Mouse (Mus musculus): ENCODE results near the gene Col9a1. TPM values are rescaled to one million over a fixed set of nuclear protein-coding genes. Genes with fewer than 3 reads are reported as not detected.

Col9a1 gene
- total and polyA plus RNA-seq, 2 experiments: not detected

DNA sequence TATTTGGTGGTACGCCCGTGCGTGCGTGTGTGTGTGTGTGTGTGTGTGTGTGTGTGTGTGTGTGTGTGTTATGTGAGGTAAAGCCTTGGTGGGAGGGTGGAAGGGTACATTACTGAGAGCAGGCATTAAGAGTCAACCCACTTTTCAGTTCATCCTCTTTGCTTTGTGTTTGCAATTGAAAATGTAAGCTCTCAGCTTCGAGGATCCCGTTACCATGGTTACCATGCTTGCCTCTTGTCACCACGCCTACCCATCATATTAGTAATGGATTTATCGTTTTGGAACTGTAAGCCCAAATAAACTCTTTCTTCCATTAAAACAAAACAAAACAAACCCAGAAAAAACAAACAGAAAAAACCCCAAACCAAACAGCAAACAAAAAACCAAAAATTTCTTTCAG, 33.9 kb upstream of the Col9a1 start:
- Histone ChIP-seq H3K4me3 (ENCODE audit: insufficient read depth, low read depth, low read length) (no peak overlapping the region), H3K27me3 (ENCODE audit: control insufficient read depth, insufficient read depth, low read length) (no peaks in the 10 kb centered on the region), H3K79me2 (ENCODE audit: control insufficient read depth, insufficient read depth, low read length) (no peaks in the 10 kb centered on the region), H3K9ac (ENCODE audit: low read depth, low read length) (no peak overlapping the region), H3K27ac (replicated peaks; ENCODE audit: insufficient read depth, low read depth, low read length) (no peak overlapping the region), H3K4me1 (ENCODE audit: control insufficient read depth, insufficient read depth, low read length) (no peaks in the 10 kb centered on the region), H3K36me3 (ENCODE audit: control insufficient read depth, insufficient read depth, low read length) (no peaks in the 10 kb centered on the region)
- 86% methylated on average over 8 of the region's 8 CpGs for WGBS
- DNase-seq (ENCODE audit: extremely low read depth, low read depth, low spot score): no peak
- no peak for TF ChIP-seq POLR2A (IDR thresholded peaks at IDR 0.05; ENCODE audit: extremely low read depth, insufficient read depth, low read length)
- no peak for TF ChIP-seq CTCF (IDR thresholded peaks at IDR 0.05; ENCODE audit: low read depth, low read length)

DNA sequence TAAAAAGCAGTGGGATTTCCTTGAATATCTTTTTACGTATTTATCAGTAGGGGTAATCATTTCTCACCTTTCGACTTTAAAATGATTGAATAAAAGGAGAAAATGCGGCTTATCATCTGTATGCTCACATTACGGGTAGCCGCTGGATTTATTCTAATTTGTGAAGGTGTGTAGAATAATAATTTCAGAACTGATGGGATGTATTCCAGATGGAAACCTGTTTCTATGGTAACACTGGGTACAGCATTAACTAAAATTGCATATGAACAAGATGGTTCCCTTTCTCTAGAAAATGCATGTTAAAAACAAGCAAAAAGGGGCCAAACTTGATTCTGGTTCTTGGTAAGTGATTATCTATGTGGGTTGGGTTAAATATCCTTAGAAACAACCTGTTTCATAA, 19.7 kb upstream of the Col9a1 start:
- WGBS: 92% methylated on average over 5 of the region's 5 CpGs
- DNase-seq (ENCODE audit: extremely low read depth, low read depth, low spot score): no peak
- H3K27ac ChIP-seq (replicated peaks; ENCODE audit: insufficient read depth, low read depth, low read length): no peak overlapping the region
- no peak overlapping the region for H3K4me3 ChIP-seq (ENCODE audit: insufficient read depth, low read depth, low read length)
- H3K79me2 ChIP-seq (ENCODE audit: control insufficient read depth, insufficient read depth, low read length): no peaks in the 10 kb centered on the region
- TF ChIP-seq CTCF (IDR thresholded peaks at IDR 0.05; ENCODE audit: low read depth, low read length) (no peak), POLR2A (IDR thresholded peaks at IDR 0.05; ENCODE audit: extremely low read depth, insufficient read depth, low read length) (no peak)
- H3K27me3 ChIP-seq (ENCODE audit: control insufficient read depth, insufficient read depth, low read length): no peaks in the 10 kb centered on the region
- no peaks in the 10 kb centered on the region for H3K36me3 ChIP-seq (ENCODE audit: control insufficient read depth, insufficient read depth, low read length)
- H3K4me1 ChIP-seq (ENCODE audit: control insufficient read depth, insufficient read depth, low read length): no peaks in the 10 kb centered on the region
- H3K9ac ChIP-seq (ENCODE audit: low read depth, low read length): no peak overlapping the region

DNA sequence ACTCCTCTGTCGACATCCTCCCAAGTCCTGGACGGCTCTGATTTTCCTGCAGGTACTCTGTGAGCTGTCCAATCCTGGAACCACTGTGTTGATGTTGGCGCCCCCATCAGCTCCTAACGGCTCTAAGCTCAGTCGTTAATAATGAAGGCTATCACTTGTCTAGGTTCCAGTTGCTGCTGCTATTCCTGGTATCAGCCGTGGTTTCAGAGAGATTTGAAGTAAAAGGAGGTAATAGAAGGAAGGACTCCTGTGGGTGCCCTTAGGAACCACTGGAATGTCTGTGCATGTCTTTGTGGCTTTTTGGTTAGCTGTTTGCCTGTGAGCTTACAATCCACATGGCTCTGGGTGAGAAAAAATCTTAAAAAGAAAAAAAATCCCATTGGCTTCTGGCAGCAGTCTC, 8.0 kb upstream of the Col9a1 start:
- Histone ChIP-seq H3K36me3 (ENCODE audit: control insufficient read depth, insufficient read depth, low read length) (no peaks in the 10 kb centered on the region), H3K9ac (ENCODE audit: low read depth, low read length) (no peak overlapping the region), H3K4me3 (ENCODE audit: insufficient read depth, low read depth, low read length) (no peak overlapping the region), H3K79me2 (ENCODE audit: control insufficient read depth, insufficient read depth, low read length) (no peaks in the 10 kb centered on the region), H3K27me3 (ENCODE audit: control insufficient read depth, insufficient read depth, low read length) (no peaks in the 10 kb centered on the region), H3K4me1 (ENCODE audit: control insufficient read depth, insufficient read depth, low read length) (no peaks in the 10 kb centered on the region), H3K27ac (replicated peaks; ENCODE audit: insufficient read depth, low read depth, low read length) (no peak overlapping the region)
- WGBS: 44% methylated on average over 6 of the region's 6 CpGs
- no peak for DNase-seq (ENCODE audit: extremely low read depth, low read depth, low spot score)
- TF ChIP-seq CTCF (IDR thresholded peaks at IDR 0.05; ENCODE audit: low read depth, low read length) (no peak), POLR2A (IDR thresholded peaks at IDR 0.05; ENCODE audit: extremely low read depth, insufficient read depth, low read length) (no peak)

DNA sequence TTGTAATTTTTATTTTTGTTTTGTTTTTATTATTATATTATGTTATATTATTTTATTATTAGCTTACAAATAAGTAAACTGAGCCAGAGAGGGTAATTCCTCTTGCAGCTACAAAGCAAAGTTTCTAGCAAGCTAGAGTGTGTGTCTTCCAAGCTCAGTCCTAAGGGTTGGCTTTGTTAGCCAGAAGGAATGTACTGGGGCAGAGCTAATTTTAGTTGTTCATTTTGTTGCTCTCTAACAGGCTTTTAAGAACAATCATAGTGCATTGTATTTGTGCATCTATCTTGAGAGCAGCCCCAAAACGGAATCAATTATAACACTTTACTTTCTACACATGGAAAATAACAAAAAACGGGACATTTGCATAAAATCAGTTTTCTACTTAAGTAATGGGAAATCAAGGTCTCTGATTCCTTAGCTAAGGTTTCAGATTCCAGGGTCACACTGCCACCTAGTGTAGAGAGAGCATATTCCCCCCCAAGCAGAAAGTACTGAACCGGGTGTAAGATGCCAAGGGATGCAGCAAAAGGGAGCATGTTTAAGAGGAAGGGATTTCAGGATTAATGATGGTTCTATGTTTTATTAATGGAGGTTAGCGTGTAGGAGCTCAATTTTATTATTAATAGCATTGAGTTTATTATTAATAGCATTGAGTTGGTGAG, 6.1 kb upstream of the Col9a1 start:
- H3K9ac ChIP-seq (ENCODE audit: low read depth, low read length): no peak overlapping the region
- WGBS: 2% methylated on average over 4 of the region's 4 CpGs

DNA sequence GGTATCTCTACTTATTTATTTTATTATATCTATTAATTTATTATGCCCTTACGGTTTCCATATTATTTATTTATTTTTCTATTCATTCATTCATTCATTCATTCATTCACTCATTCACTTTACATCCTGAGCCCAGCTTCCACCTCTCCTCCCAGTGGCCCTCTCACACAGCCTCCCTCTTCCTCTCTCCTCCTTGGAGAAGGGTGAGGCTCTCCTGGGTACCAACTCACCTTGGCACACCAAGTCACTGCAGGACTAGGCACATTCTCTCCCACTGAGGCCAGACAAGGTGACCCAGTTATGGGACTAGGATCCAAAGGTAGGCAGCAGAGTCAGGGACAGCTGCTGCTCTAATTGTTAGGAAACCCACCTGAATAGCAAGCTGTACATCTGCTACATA, 5.5 kb upstream of the Col9a1 start:
- 52% methylated on average over 1 of the region's 1 CpGs for WGBS
- TF ChIP-seq POLR2A (IDR thresholded peaks at IDR 0.05; ENCODE audit: extremely low read depth, insufficient read depth, low read length) (no peak), CTCF (IDR thresholded peaks at IDR 0.05; ENCODE audit: low read depth, low read length) (no peak)
- DNase-seq (ENCODE audit: extremely low read depth, low read depth, low spot score): no peak

More for the DNA sequence above, 6.1 kb upstream of the Col9a1 start:
- DNase-seq (ENCODE audit: extremely low read depth, low read depth, low spot score): peak; percentile 49
- Histone ChIP-seq H3K4me1 (ENCODE audit: control insufficient read depth, insufficient read depth, low read length) (no peaks in the 10 kb centered on the region), H3K4me3 (ENCODE audit: insufficient read depth, low read depth, low read length) (no peak overlapping the region), H3K27ac (replicated peaks; ENCODE audit: insufficient read depth, low read depth, low read length) (no peak overlapping the region), H3K36me3 (ENCODE audit: control insufficient read depth, insufficient read depth, low read length) (no peaks in the 10 kb centered on the region), H3K27me3 (ENCODE audit: control insufficient read depth, insufficient read depth, low read length) (no peaks in the 10 kb centered on the region), H3K79me2 (ENCODE audit: control insufficient read depth, insufficient read depth, low read length) (no peaks in the 10 kb centered on the region)
- no peak for TF ChIP-seq POLR2A (IDR thresholded peaks at IDR 0.05; ENCODE audit: extremely low read depth, insufficient read depth, low read length)
- TF ChIP-seq CTCF (IDR thresholded peaks at IDR 0.05; ENCODE audit: low read depth, low read length): peak; percentile 51

DNA sequence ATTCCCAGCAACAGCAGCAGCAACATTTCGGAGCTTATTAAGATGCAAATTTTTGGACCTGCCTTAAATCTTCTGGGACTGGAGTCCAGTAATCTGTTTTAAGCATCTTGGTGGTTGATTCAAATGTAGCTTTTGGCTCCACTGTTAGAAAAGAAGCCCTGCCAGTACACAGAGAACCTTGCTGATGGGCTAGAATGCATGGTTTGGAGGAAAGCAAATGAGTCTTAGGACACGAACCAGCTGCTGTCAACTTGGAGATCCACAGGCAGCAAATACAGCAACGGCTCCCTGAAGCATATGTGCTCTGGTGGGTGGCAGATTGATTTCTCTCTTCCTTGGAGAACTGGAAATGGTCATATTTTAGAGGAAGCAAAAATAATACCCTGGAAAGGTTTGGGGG, 4.8 kb upstream of the Col9a1 start:
- Histone ChIP-seq H3K4me1 (ENCODE audit: control insufficient read depth, insufficient read depth, low read length) (no peaks in the 10 kb centered on the region), H3K9ac (ENCODE audit: low read depth, low read length) (no peak overlapping the region), H3K4me3 (ENCODE audit: insufficient read depth, low read depth, low read length) (no peak overlapping the region), H3K27me3 (ENCODE audit: control insufficient read depth, insufficient read depth, low read length) (no peaks in the 10 kb centered on the region), H3K36me3 (ENCODE audit: control insufficient read depth, insufficient read depth, low read length) (no peaks in the 10 kb centered on the region), H3K79me2 (ENCODE audit: control insufficient read depth, insufficient read depth, low read length) (no peaks in the 10 kb centered on the region), H3K27ac (replicated peaks; ENCODE audit: insufficient read depth, low read depth, low read length) (no peak overlapping the region)
- DNase-seq (ENCODE audit: extremely low read depth, low read depth, low spot score): no peak
- WGBS: 55% methylated on average over 3 of the region's 3 CpGs
- no peak for TF ChIP-seq CTCF (IDR thresholded peaks at IDR 0.05; ENCODE audit: low read depth, low read length)
- no peak for TF ChIP-seq POLR2A (IDR thresholded peaks at IDR 0.05; ENCODE audit: extremely low read depth, insufficient read depth, low read length)

More for the DNA sequence above, 5.5 kb upstream of the Col9a1 start:
- no peaks in the 10 kb centered on the region for H3K36me3 ChIP-seq (ENCODE audit: control insufficient read depth, insufficient read depth, low read length)
- no peak overlapping the region for H3K27ac ChIP-seq (replicated peaks; ENCODE audit: insufficient read depth, low read depth, low read length)
- H3K4me3 ChIP-seq (ENCODE audit: insufficient read depth, low read depth, low read length): no peak overlapping the region
- H3K27me3 ChIP-seq (ENCODE audit: control insufficient read depth, insufficient read depth, low read length): no peaks in the 10 kb centered on the region
- H3K4me1 ChIP-seq (ENCODE audit: control insufficient read depth, insufficient read depth, low read length): no peaks in the 10 kb centered on the region
- H3K79me2 ChIP-seq (ENCODE audit: control insufficient read depth, insufficient read depth, low read length): no peaks in the 10 kb centered on the region
- H3K9ac ChIP-seq (ENCODE audit: low read depth, low read length): no peak overlapping the region
